29 mouse cellular contexts compared by ENCODE assay signal in the genomic region with DNA sequence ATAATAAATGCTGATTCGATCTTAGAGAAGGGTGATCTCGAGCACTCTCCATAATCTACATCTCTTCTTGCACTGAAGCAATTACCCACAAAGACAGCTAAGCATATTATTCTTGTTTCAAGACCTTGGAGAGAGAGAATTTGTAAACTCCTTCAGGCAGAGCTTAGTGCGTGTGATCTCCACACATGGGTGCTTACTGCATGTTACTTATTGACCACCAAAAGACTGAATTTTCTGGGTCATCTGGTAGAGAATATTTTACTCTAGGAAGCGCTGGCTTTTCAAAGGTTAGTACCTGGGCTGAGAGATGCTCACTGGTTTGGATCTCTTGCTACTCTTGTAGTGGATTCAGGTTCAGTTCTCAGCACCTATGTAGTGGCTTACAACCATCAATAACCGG. TPM values are rescaled to one million over a fixed set of nuclear protein-coding genes. Genes with fewer than 3 reads are reported as not detected.
A peak's percentile ranks its signal among the peaks of the same experiment; 100 is the strongest.
DNase-seq lines count a peak whose midpoint lies in the region; ATAC-seq and TF ChIP-seq lines count a peak whose summit lies in the region.
"Had no signal": no experiment of that assay in that cellular context is flagged by ENCODE, and none has a peak within 500 bp of the region (broad histone marks: within the 10 kb centered on the region; RNA-seq: fewer than 3 reads in every experiment).

No protein-coding gene starts in this region.

- no peak overlapping the region for H3K9ac ChIP-seq in midbrain, embryonic 11.5 days (ENCODE audit: low read length)
- H3K9ac ChIP-seq in midbrain, embryonic 13.5 days (replicated peaks): no peak overlapping the region
- no peak overlapping the region for H3K9ac ChIP-seq in kidney, embryonic 16.5 days (replicated peaks; ENCODE audit: low read length)
- H3K9ac ChIP-seq: embryonic facial prominence, embryonic 12.5 days; embryonic facial prominence, embryonic 15.5 days; forebrain, postnatal 0 days; heart, embryonic 12.5 days; heart, embryonic 15.5 days; hindbrain, embryonic 14.5 days had no signal

- H3K4me2 ChIP-seq in midbrain, embryonic 11.5 days: no peak overlapping the region
- H3K4me2 ChIP-seq in midbrain, embryonic 13.5 days (replicated peaks): no peak overlapping the region
- H3K4me2 ChIP-seq in kidney, embryonic 16.5 days (replicated peaks; ENCODE audit: low read depth, low read length): no peak overlapping the region
- H3K4me2 ChIP-seq: embryonic facial prominence, embryonic 12.5 days; embryonic facial prominence, embryonic 15.5 days; heart, embryonic 12.5 days; heart, embryonic 15.5 days; hindbrain, embryonic 14.5 days had no signal

- peaks cover 7% of the 10 kb centered on the region for H3K36me3 ChIP-seq in kidney, adult 2 months (ENCODE audit: control insufficient read depth, insufficient read depth, low read length)
- H3K36me3 ChIP-seq in midbrain, embryonic 11.5 days (ENCODE audit: control insufficient read depth, insufficient read depth, low read length): no peaks in the 10 kb centered on the region
- H3K36me3 ChIP-seq in midbrain, embryonic 13.5 days: peaks cover 2% of the 10 kb centered on the region; the same call in 1 of the 2 replicates
- peaks cover 9% of the 10 kb centered on the region for H3K36me3 ChIP-seq in kidney, embryonic 16.5 days (ENCODE audit: insufficient read depth, low read length)
- H3K36me3 ChIP-seq: embryonic facial prominence, embryonic 15.5 days had no signal

- no peak for TF ChIP-seq POLR2A in kidney, adult 2 months (IDR thresholded peaks at IDR 0.05; ENCODE audit: low read depth, low read length)

- H3K9me3 ChIP-seq in midbrain, embryonic 11.5 days (ENCODE audit: control insufficient read depth, low read length): no peaks in the 10 kb centered on the region
- H3K9me3 ChIP-seq in midbrain, embryonic 13.5 days: no peaks in the 10 kb centered on the region
- H3K9me3 ChIP-seq in kidney, embryonic 16.5 days (ENCODE audit: low read length): no peaks in the 10 kb centered on the region
- H3K9me3 ChIP-seq: embryonic facial prominence, embryonic 12.5 days; embryonic facial prominence, embryonic 15.5 days; G1E; heart, embryonic 15.5 days had no signal

- no peak overlapping the region for H3K4me3 ChIP-seq in kidney, adult 2 months (ENCODE audit: insufficient read depth, low read depth, low read length)
- no peak overlapping the region for H3K4me3 ChIP-seq in midbrain, embryonic 11.5 days (ENCODE audit: low read depth, low read length)
- H3K4me3 ChIP-seq in midbrain, embryonic 13.5 days (replicated peaks): no peak overlapping the region
- H3K4me3 ChIP-seq in kidney, embryonic 16.5 days (ENCODE audit: low read length): no peak overlapping the region
- H3K4me3 ChIP-seq: embryonic facial prominence, embryonic 12.5 days; embryonic facial prominence, embryonic 15.5 days; gastrocnemius, adult 2 months; heart, embryonic 12.5 days; heart, embryonic 15.5 days had no signal

- no peaks in the 10 kb centered on the region for H3K27me3 ChIP-seq in kidney, adult 2 months (replicated peaks; ENCODE audit: control insufficient read depth, insufficient read depth, low read length)
- H3K27me3 ChIP-seq in midbrain, embryonic 11.5 days (ENCODE audit: control insufficient read depth, insufficient read depth, low read length): no peaks in the 10 kb centered on the region
- no peaks in the 10 kb centered on the region for H3K27me3 ChIP-seq in midbrain, embryonic 13.5 days
- H3K27me3 ChIP-seq in kidney, embryonic 16.5 days (ENCODE audit: insufficient read depth, low read length): no peaks in the 10 kb centered on the region
- H3K27me3 ChIP-seq: CH12.LX; embryonic facial prominence, embryonic 12.5 days; embryonic facial prominence, embryonic 15.5 days; heart, embryonic 12.5 days; heart, embryonic 15.5 days had no signal

- DNase-seq in kidney, adult 2 months: peak; percentile 84
- no peak for DNase-seq in kidney, adult 18-20 months
- DNase-seq in midbrain, embryonic 11.5 days (ENCODE audit: low spot score, missing footprints): peak; percentile 49
- no peak for DNase-seq in cerebellum, adult 8-10 months
- DNase-seq in left cerebral cortex, adult 11 months (ENCODE audit: low spot score): no peak
- DNase-seq: adrenal gland, adult 8-10 months; adrenal gland, postnatal 25 days; B cell, adult 2 months; cerebellum, adult 11-12 months; cerebellum, adult 9-10 months; cerebellum, postnatal 14 days; forebrain, postnatal 0 days; gastrocnemius, adult 2 months; gastrocnemius, postnatal 14 days; heart, adult 18-20 months; heart, postnatal 10 days; heart, postnatal 36 days had no signal

- WGBS in kidney, adult 2 months: 37% methylated on average over 5 of the region's 5 CpGs
- 92% methylated on average over 5 of the region's 5 CpGs for WGBS in midbrain, embryonic 11.5 days
- WGBS in midbrain, embryonic 13.5 days: 94% methylated on average over 5 of the region's 5 CpGs
- WGBS in kidney, embryonic 16.5 days: 68% methylated on average over 5 of the region's 5 CpGs

- H3K27ac ChIP-seq in kidney, adult 2 months (ENCODE audit: insufficient read depth, low read depth, low read length): peak overlapping the region; percentile 81
- H3K27ac ChIP-seq in midbrain, embryonic 11.5 days (ENCODE audit: low read depth, low read length): no peak overlapping the region
- no peak overlapping the region for H3K27ac ChIP-seq in midbrain, embryonic 13.5 days
- peak overlapping the region; percentile 71 for H3K27ac ChIP-seq in kidney, embryonic 16.5 days (ENCODE audit: low read length)
- H3K27ac ChIP-seq: embryonic facial prominence, embryonic 12.5 days; embryonic facial prominence, embryonic 15.5 days; gastrocnemius, adult 2 months; heart, embryonic 15.5 days; hindbrain, embryonic 14.5 days; hindbrain, postnatal 0 days had no signal

- no peak for TF ChIP-seq CTCF in kidney, adult 2 months (conservative IDR thresholded peaks at IDR 0.05; ENCODE audit: insufficient read depth, insufficient read length, low read depth, low read length)

- peaks cover 23% of the 10 kb centered on the region for H3K4me1 ChIP-seq in kidney, adult 2 months (ENCODE audit: control insufficient read depth, insufficient read depth, low read length)
- H3K4me1 ChIP-seq in midbrain, embryonic 11.5 days (ENCODE audit: control insufficient read depth, insufficient read depth, low read length): no peaks in the 10 kb centered on the region
- H3K4me1 ChIP-seq in midbrain, embryonic 13.5 days (replicated peaks): no peaks in the 10 kb centered on the region
- peaks cover 15% of the 10 kb centered on the region for H3K4me1 ChIP-seq in kidney, embryonic 16.5 days (ENCODE audit: insufficient read depth, low read length)

- ATAC-seq in midbrain, embryonic 11.5 days (ENCODE audit: low FRiP score): no peak
- no peak for ATAC-seq in midbrain, embryonic 13.5 days
- peak; percentile 73; the same call in 1 of the 2 replicates for ATAC-seq in kidney, embryonic 16.5 days (ENCODE audit: low FRiP score, low TSS enrichment)
- ATAC-seq: activated CD4-positive, CD25-positive, alpha-beta regulatory T cell, adult 4 months; forebrain, embryonic 14.5 days; forebrain, postnatal 0 days; hindbrain, postnatal 0 days had no signal

RNA-seq across cellular contexts. Expression of gene Rb1, which starts 25.5 kb away (rescaled TPM):
- polyA plus RNA-seq in kidney, adult 2 months (2012; rRNA removed): 6.8 and 8.3 TPM in 2 replicates
- 41.4 and 49.2 TPM in 2 replicates for polyA plus RNA-seq in midbrain, embryonic 11.5 days (2014; fragmentation: Nextera tagmentation; extraction: Ambion mirVana)
- 21.2 and 22.3 TPM in 2 replicates for polyA plus RNA-seq in midbrain, embryonic 13.5 days (2015; fragmentation: Nextera tagmentation; extraction: Ambion mirVana)
- 25.4 and 28.1 TPM in 2 replicates for polyA plus RNA-seq in kidney, embryonic 16.5 days (2015; fragmentation: Nextera tagmentation; extraction: Ambion mirVana)

RNA-seq across cellular contexts. Expression of gene Itm2b, which starts 34.0 kb away (rescaled TPM):
- 2,034 and 2,219 TPM in 2 replicates for polyA plus RNA-seq in kidney, adult 2 months (2012; rRNA removed)
- 325 and 356 TPM in 2 replicates for polyA plus RNA-seq in midbrain, embryonic 11.5 days (2014; fragmentation: Nextera tagmentation; extraction: Ambion mirVana)
- 442 and 449 TPM in 2 replicates for polyA plus RNA-seq in midbrain, embryonic 13.5 days (2015; fragmentation: Nextera tagmentation; extraction: Ambion mirVana)
- 1,091 and 1,137 TPM in 2 replicates for polyA plus RNA-seq in kidney, embryonic 16.5 days (2015; fragmentation: Nextera tagmentation; extraction: Ambion mirVana)

Comparison
In these comparisons a context has a peak if more than half of its experiments do, and no peak if none do; other contexts are left out.
1. DNase-seq: peak in kidney, adult 2 months (single experiment) and midbrain, embryonic 11.5 days (single experiment); none in kidney, adult 18-20 months (single experiment), cerebellum, adult 8-10 months (single experiment) and left cerebral cortex, adult 11 months (single experiment).
2. H3K27ac ChIP-seq: peak in kidney, adult 2 months (single experiment) and kidney, embryonic 16.5 days (single experiment); none in midbrain, embryonic 11.5 days (single experiment) and midbrain, embryonic 13.5 days (single experiment).